Mouse (Mus musculus) adrenal gland, adult (tissue): ENCODE data around the gene Fam214b.

Source experiments
- DNase-seq, 2 experiments: peaks; one replicate each; pipeline ENCODE4 v3.0.0; 2022 to 2023; ENCODE audit warnings: low spot score in 1 of 2; ENCODE audit not compliant: inconsistent age in 2 of 2

The Fam214b gene

DNA sequence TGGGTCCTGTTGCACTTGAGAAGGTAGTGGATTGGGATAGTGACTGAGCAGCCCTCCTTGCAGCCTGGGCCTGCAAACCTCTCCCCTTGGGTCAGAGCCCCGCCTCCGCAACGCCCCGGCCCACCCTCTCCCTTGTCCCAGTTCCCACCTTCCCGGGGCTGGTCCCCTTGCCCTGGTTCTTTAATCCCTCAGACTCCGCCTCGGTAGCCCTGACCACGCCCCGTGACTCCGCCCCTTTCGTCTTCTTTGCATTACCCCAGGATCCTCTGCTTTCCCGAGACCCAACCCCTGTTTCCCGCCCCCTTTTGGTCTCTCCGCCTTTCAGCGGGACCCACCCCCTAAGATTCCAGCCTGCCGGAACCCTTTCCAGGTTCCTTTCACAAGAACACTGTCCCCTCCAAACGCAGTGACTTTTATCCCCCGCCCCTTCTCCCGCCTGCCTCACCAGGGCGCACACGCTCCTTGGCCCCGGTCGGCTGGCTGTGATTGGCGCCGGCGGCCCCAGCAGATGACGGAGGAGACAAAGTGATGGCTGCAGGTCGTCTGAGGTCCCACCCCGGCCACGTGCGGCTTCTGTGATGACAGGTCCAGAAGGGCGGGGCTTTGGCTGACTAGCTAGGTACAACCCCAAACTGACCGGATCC, at the start of gene Fam214b:
Gene Fam214b, minus strand, starts transcription at position 562 of the 644 bp plus-strand sequence.
- DNase-seq, result peak; percentile 100

DNA sequence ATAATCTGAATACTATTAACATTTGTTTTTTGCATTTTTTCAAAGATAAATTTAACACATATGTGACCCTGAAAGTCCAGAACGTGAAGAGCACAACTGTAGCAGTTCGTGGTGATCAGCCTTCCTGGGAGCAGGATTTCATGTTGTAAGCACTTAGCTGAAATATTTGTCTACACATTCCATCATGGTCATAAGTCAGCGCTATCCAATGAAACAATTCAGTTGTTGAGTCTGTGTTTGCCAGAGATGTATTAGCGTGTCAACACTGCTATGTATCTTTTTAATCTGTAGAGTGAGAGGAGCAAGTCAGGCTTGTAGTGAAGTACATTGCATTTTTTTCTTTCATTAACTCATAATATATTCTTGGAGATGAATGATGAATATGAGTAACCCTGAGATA, 45.2 kb upstream of the Fam214b start:
- no peak for DNase-seq

DNA sequence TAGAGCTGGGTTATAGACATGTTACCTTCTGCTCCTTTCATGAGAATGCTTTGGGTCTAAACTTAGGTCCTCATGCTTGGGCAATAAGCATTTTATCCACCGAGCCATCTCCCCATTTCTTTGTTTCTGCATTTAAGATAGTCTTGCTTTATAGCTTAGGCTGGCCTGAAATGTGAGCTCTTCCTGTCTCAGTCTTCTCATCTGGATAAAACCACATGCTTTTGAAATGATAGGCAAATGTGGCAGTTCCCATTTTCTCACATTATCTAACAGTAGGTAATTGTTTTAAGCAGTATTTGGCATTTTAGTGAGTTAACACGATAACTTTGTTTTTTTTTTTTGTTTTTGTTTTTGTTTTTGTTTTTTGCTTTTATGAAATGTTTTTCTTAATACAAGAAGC, 43.9 kb upstream of the Fam214b start:
- DNase-seq, result no peak

DNA sequence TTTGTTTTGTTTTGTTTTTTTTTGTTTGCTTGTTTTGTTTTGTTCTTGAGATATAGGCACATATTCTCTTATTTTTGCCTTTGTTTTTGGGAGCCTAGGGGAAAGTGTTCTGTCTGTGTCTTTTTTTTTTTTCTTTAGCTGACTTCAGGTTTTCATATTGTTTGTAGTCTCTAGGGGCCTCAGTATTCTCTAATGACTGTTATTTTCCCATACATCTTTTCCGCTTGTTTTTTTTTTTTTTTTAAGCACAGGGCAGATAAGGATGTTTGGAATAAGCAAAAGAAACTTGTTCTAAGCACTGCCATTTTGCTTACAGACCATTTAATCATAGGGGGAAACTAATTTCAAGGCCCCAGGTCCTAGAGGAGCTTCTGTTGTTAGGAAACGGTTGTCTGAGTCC, 36.4 kb upstream of the Fam214b start:
- DNase-seq, result no peak

DNA sequence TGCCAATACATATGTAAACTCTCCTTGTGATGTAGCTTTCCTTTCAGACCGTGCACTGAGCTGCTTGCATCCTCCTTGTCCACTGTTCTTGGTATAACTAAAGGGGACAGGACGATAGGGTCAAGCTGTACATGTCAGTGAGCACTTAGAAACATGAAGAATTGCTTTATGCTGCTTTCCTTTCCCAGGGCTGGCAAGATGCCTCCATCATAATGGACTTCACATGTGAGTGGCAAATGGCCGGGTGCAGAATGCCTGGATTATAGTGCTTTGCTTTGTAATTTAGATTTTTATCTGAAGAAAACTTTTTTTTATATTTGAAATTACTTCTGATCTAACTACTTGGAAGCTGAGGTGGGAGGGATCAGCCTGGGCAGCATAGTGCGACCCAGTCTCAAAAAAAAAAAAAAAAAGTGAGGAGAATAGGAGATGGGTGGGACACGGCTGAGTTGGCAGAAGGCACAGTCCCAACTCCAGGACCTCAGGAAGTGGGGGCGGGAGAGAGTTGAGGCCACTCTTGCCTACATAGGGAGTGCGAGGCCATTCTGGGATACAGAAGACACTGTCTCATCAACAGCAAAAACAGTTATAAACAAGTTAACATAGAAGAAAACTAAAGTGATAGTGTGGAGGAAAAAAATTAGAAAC, 32.2 kb upstream of the Fam214b start:
- DNase-seq, result peak in 1 of 2 experiments; percentile 32

DNA sequence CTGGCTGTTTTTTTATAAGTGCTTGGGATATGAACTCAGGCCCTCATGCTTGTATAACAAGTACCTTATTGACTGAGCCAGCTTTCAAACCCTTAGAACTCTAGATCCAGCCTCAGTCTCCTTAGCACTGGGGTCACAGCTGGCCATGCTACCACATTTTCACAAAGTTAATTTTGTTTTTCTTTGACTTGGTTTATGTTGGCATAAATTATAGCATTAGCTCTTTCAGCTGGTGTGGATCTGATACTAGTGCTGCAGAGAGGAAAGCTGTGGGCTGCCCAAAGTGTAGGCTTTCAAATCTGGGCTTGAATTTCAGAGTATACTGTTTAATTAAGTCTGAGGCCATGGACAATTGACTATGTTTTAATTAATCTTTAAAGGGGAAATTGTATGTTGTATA, 28.9 kb upstream of the Fam214b start:
- DNase-seq, result no peak

DNA sequence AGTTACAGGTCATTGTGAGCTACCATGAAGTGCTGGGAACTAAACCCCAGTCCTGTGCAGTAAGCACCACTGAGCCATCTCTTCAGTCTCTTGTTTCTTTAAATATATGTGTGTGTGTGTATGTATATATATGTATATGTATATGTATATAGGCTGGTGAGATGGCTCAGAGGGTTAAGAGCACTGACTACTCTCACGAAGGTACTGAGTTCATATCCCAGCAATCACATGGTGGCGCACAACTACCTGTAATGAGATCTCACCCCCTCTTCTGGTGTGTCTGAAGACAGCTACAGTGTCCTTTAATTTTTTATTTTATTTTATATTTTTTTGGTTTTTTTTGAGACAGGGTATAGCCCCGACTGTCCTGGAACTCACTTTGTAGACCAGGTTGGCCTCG, 19.5 kb upstream of the Fam214b start:
- DNase-seq, result no peak

DNA sequence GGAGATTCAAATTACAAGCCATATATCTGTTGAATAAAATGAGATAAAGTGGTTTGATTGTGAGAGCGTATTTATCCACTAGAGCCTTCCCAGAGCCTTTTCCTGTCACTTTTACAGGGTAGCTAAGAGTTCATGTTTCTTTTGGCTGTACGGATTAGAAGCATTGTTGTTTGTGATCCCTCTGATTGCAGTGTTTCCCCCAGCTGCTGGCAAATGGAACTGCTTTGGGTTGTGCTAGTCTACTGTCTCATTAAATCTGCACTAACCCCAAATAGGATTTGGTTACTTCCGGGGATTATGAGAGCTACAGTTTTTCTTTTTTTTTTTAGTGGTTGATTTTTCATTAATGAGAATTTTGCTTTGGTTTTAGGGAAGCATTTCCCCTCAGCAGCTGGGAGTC, 14.3 kb upstream of the Fam214b start:
- peak in 1 of 2 experiments; percentile 25 for DNase-seq

DNA sequence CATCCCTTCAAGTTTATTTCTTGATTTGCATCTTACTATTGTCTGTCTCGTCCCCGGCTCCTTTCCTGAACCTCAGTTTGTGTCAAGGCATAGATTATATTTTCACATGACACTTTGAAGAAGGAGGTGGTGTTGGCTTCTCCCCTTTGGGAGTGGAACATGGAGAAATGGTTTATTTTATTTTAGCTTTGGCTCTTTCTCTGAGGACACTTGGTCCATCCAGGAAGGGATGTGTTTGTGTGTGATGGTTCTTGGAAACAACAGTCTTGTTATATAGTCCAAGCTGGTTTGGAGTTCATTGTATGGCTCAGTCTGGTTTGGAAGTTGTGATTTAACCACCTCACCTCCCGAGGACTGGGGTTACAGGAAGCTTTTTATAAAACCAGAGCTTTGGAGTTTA, 13.7 kb upstream of the Fam214b start:
- DNase-seq, result no peak

DNA sequence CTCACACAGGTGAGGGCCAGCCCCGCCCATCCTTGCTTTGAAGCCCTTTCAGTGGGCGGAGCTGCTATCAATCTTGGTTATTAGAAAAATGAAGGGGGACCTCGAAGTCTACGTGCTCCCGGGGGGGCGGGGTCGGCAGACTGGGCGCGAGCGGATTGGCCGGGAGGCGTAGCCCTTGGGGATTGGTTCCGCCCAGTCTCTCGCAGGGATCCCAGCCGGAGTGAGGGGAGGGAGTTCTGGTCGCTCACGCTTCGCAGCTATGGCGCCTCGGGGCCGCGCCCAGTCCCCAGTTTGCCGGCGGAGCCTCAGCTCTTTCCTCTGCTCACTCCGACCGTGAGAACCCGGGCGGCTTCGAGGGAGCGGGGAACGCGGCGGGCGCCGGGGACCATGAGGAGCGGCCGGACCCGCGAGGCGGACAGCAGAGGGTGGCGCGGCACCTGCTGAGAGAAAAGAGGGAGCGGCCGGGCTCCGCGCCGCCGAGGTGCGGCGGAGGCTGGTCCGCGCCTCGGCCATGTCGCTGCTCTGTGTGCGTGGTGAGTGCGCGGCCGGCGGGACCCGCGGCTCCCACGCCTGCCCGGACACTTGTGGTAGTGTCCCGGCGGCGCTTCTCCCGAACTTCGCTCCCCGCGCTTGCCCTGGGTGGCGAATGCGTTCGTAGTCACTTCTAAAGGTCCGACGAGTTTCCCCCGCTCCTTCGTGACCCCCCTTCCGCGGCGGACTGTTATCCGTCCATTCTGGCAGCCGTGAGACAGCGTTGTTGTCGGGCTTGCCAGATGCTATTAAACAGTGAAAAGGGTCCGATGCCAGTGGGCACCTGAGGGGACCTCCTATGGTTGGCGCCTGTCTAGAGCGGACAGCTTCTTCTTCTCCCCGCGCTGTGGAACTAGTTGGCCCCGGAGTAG, 13.0 kb upstream of the Fam214b start, which contains the start of gene Unc13b:
Gene Unc13b, plus strand, starts transcription at position 201 of the 902 bp plus-strand sequence.
- DNase-seq, result peak; percentile 96 to 98

DNA sequence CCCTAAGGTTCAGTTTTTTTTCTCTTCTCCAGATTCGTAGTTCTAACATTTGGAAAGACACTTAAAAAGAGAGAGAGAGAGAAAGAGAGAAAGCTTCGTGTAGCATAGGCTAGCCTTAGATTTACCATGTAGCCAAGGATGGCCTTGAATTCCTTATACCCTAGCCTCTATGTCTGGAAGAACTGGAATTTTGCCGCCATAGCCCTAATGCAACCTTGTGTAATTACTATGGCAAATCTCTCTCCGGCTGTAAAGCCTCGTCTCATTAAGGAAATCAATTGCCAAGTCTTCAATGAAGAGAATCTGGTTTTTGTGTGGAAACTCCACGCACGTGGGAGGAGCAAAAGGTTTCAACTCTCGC, 12.4 kb upstream of the Fam214b start:
- no peak for DNase-seq

DNA sequence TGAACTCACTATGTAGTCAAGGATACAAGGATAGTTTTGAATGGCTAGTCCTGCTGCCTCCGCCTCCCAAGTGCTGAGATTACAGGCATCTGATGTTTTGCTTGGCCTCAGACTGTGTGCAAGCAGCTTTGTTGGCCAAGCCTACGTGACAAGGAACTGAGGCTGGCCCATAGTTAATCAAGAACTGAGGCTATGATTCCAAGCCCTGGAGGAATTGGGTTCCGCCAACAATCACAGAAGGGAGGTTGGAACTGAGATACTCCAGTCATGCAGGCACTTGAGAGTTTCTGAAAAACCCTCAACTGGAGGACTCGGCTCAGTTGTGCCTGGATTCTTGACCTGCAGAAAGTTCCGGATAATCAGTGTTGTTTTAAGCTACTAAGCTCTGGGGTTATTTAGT, 11.6 kb upstream of the Fam214b start:
- DNase-seq, result no peak

DNA sequence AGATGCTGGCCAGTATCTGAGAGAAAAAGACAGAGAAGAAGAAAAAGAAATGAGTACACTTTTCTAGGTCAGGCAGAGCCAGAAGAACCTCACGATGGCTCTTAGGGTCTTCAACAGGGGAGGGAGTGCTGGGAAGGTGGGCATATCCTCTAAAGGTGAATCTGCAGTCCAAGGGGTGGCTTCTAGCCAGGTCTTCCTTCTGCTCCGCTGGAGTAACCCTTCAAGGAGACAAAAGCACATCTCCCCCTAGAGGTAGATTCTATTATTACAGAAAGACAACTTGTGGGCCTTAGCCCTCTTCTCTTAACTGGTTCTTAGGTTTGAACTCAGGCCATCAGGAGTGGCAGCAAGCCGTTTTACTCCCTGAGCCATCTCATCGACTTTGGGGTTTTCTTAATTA, 6.6 kb upstream of the Fam214b start:
- peak in 1 of 2 experiments; percentile 82 for DNase-seq

DNA sequence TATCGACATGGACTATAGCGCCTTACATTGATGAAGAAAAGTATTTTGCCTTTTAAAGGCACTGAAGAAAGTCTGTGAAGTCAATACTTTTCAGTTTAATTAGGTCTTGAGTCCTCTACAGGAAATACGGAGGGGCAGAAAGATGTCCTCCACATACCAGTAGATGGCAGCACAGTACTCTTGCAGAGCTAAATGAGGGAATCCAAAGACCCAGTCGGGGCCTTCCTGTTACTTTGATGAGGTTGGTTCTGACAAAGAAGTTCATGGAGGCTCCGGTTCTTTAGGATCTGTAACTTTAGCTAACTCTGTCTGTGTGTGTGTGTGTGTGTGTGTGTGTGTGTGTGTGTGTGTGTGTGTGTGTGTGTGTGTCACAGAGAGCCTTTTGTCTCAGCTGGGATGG, 1.2 kb upstream of the Fam214b start:
- peak; percentile 73 to 92 for DNase-seq

DNA sequence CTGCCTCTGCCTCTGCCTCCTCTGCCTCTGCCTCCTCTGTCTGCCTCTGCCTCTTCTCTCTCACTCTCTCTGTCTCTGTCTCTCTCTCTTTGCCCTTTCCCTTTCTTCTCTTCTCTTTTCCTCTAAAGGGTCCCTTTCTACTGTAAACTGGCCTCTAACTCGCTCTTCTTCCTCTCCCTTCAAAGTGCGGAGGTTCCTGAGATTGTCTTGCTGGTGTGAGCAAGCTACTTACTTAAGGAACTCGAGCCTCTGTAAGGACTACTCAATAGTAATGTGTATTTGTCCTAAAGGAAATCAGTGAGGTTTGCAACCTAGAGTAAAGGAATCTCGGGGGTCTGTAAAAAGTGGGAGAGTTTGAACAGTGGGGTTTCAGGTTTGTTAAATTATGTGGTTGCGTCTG, 587 bp upstream of the Fam214b start:
- DNase-seq, result peak in 1 of 2 experiments; percentile 60

DNA sequence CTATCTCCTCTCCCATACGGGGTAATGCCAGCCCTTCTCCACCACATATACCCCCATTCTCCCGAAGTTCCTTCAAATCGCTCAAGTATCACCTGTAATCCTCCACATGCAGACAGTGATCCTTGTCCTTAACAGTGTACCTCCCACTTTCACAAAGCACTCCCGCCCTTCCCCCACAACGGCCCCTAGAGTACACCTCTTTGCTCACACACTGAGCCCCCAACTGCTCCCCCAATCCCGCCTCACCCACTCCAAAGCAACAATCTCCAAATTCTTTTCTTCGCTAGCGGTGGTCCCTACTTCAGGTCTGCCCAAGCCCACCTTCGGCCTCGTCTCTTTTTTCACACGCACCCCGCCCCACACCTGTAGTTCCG, 748 bp downstream of the Fam214b start:
- DNase-seq, result no peak

DNA sequence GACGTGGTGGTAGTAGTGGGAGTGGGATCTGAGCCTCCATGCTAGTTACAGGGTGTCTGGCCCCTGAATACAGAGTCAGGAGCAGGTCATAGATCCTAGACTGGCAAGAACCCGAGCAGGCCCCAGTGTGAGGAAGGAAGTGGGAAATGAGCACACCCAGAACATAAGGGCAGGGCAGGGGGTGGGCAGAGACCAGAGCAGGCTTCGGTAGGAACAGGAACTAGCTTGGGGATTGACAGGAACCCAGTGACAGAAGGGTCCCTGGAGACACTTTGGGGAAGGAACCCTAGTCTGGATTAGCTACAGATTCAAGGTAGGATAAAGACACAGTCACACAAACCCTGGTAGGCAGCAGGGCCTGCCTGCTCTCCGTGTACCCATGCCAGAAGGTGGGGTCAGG, 1.3 kb downstream of the Fam214b start:
- DNase-seq, result peak; percentile 61 to 81

DNA sequence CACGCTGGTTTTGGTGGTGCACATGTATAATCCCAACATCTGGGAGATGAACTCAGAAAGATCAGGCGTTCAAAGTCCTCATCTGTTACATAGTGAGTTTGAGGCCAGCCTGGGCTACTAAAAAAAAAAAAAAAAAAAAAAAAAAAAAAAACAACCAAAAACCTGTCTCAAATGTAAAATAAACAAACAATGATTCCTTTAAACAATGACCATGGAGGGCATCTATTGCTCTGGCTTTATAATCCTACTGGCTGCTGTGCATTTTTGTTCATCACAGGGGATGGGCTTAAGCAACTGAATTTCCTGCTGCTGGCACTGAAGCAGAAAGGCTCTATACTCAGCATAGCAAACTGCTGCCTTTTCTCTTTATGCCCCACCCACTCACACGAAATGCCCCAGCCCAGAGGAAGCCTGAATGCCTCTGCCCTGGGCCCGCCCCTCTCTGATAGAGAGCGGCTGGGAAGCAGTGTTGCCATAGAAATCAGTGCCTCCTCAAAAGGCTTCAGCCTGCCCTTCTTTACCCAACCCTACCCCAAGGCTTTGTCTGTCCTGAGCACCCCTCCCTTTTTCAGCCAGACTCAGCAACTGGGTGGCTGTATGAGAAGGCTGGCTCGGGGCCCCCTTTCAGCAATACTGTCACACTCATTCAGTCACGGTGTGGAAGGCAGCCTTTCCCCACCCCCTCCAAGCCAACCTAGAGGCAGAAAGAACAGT, 2.2 kb downstream of the Fam214b start:
- DNase-seq, result peak; percentile 79 to 87

DNA sequence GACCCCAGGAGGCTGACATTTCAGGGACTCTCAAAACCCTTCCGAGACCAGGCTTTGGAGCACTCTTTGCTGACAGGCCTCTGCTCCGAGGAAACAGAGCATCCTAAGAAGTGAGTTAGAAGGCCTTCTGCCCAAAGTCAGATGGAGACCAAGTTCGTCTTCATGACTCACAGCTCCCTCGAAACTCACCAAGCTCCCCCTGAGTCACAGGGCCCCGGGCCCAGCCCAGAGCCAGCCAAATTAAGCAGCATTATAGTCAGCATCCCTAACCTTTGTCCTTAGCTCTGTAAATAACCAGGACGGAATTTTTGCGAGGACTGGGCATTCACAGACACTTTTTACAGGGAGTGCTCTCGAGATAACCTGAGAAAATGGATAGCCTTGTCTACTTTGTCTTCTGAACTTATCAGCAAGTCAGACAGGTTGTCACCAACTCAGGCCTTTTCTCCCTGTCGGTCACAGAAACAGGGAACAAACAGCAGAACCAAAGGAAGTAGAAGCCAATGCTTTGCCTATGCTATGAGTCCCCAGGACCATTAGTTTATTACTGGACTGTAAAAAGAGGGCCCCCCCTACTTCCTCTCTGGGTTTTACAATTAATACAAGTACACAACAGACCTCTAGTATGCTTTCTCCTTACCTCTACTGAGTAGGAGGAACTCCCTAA, 5.0 kb downstream of the Fam214b start:
- DNase-seq, result peak; percentile 75 to 81

DNA sequence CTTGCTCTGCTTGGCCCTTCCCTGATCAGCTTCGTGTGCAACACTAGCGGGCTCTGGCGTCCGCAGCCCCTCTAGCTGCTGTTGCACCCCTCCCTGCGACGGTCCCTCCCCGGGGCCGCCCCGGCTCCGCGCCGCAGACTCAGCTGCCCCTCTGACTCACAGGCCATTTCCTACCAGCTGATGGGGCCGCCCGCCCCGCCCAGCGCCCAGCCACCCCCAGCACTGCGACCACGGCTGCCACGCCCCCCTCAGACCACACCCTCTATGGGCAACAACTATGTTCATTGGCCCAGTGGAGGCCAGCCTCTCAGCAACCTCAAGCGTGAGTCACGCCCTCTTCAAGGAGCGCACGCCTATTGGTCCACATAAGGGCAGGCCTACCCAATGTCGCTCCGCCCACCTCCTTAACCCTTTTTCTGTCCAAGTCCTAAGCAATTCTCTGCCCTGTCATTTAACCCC, 5.9 kb downstream of the Fam214b start:
- peak; percentile 98 for DNase-seq

DNA sequence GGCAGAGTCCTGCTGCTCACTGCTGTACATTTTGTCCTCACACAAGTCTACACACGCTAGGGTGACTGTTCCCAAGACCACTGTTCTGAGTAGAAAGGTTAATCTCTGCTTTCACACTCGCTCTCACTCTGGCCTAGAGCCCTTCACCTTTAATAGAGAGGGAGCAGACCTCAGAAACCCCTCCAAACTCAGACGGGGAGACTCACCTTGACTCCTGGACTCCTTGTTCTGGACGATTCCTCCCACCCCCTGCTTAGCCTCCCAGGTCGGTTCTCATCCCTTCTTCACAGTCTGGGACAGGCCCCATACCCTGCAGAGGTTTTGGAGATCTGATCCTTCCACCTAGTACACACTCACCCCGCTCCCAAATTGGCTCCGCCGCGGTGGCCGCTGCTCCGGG, 6.4 kb downstream of the Fam214b start:
- no peak for DNase-seq
